Mouse (Mus musculus): Measurements from ENCODE around the gene Sp1.

GRCm38 (mm10) chr15:102413687-102414086 is 7.7 kb downstream of the Sp1 start:
- no peak for TF ChIP-seq CTCF (IDR thresholded peaks at IDR 0.05; ENCODE audit: insufficient read depth, low read depth, low read length)
- no peak for TF ChIP-seq POLR2A (IDR thresholded peaks at IDR 0.05; ENCODE audit: insufficient read depth, low read depth, low read length)
